11 mouse cellular contexts compared by ENCODE assay signal in genomic region chr13:51413461-51413860, GRCm38 (mm10). TPM values are rescaled to one million over a fixed set of nuclear protein-coding genes. Genes with fewer than 3 reads are reported as not detected.
DNase-seq lines count a peak whose midpoint lies in the region; ATAC-seq and TF ChIP-seq lines count a peak whose summit lies in the region.
"Had no signal": no experiment of that assay in that cellular context is flagged by ENCODE, and none has a peak within 500 bp of the region (broad histone marks: within the 10 kb centered on the region; RNA-seq: fewer than 3 reads in every experiment).

No protein-coding gene starts in this region.

- no peaks in the 10 kb centered on the region for H3K27me3 ChIP-seq in lung, embryonic 14.5 days (ENCODE audit: insufficient read depth, low read length)
- peaks cover 19% of the 10 kb centered on the region for H3K27me3 ChIP-seq in embryonic facial prominence, embryonic 10.5 days (replicated peaks; ENCODE audit: low read depth, poor library complexity, severe bottlenecking)

- H3K36me3 ChIP-seq in lung, embryonic 14.5 days (ENCODE audit: insufficient read depth) = peaks cover 44% of the 10 kb centered on the region
- H3K36me3 ChIP-seq in embryonic facial prominence, embryonic 10.5 days (replicated peaks) = peaks cover 47% of the 10 kb centered on the region
- H3K36me3 ChIP-seq: G1E had no signal

- 52% methylated on average over 3 of the region's 3 CpGs for WGBS in lung, embryonic 14.5 days
- WGBS in embryonic facial prominence, embryonic 10.5 days = 65% methylated on average over 3 of the region's 3 CpGs

- no peak for ATAC-seq in lung, embryonic 14.5 days (ENCODE audit: insufficient read depth)
- peak; percentile 27; the same call in 1 of the 2 replicates for ATAC-seq in neutrophil, adult 5-6 weeks (ENCODE audit: extremely low read depth, insufficient number of reproducible peaks, low FRiP score, poor library complexity, severe bottlenecking)

- H3K9ac ChIP-seq in lung, embryonic 14.5 days = no peak overlapping the region
- H3K9ac ChIP-seq: neural tube, embryonic 12.5 days had no signal

- peak overlapping the region; percentile 68; the same call in 1 of the 2 replicates for H3K4me2 ChIP-seq in lung, embryonic 14.5 days
- H3K4me2 ChIP-seq: neural tube, embryonic 12.5 days had no signal

- DNase-seq in embryo, embryonic 10 days (ENCODE audit: low spot score) = peak; percentile 31
- DNase-seq in embryo, embryonic 10.5 days (ENCODE audit: low spot score) = no peak
- DNase-seq in lung, embryonic 14.5 days = no peak
- DNase-seq in lung, postnatal 14 days = no peak
- no peak for DNase-seq in embryonic facial prominence, embryonic 10.5 days (ENCODE audit: low spot score)
- no peak for DNase-seq in gastrocnemius, postnatal 14 days
- DNase-seq in urinary bladder, adult 18-20 months (ENCODE audit: low spot score in 2 of 2) = no peak
- DNase-seq: cerebellum, postnatal 36 days had no signal

- TF ChIP-seq CTCF in lung, embryonic 14.5 days (IDR thresholded peaks at IDR 0.05; ENCODE audit: low read depth) = peak; percentile 63

- H3K9me3 ChIP-seq in lung, embryonic 14.5 days (ENCODE audit: low read depth, low read length) = 0 out of 2 replicates have a peak, but pooled peaks cover 4% of the 10 kb centered on the region
- peaks cover 14% of the 10 kb centered on the region for H3K9me3 ChIP-seq in embryonic facial prominence, embryonic 10.5 days
- H3K9me3 ChIP-seq: neural tube, embryonic 12.5 days had no signal

- intact Hi-C loops in gastrocnemius, postnatal 14 days (cut with DNase I; ENCODE audit: low total_unique reads) = no loop called here

- no peak overlapping the region; the same call in 1 of the 2 replicates for H3K4me3 ChIP-seq in lung, embryonic 14.5 days (ENCODE audit: low read depth, low read length)
- no peak overlapping the region for H3K4me3 ChIP-seq in embryonic facial prominence, embryonic 10.5 days
- H3K4me3 ChIP-seq: neural tube, embryonic 12.5 days had no signal

- no peak overlapping the region for H3K27ac ChIP-seq in lung, embryonic 14.5 days (ENCODE audit: low read depth)
- peak overlapping the region; percentile 89; the same call in 1 of the 2 replicates for H3K27ac ChIP-seq in embryonic facial prominence, embryonic 10.5 days (replicated peaks)
- H3K27ac ChIP-seq: neural tube, embryonic 12.5 days had no signal

- peaks cover 14% of the 10 kb centered on the region for H3K4me1 ChIP-seq in lung, embryonic 14.5 days (ENCODE audit: insufficient read depth)
- peaks cover 74% of the 10 kb centered on the region for H3K4me1 ChIP-seq in embryonic facial prominence, embryonic 10.5 days

RNA-seq across cellular contexts. Expression of gene S1pr3, which starts 5.0 kb away (rescaled TPM):
- 128 and 132 TPM in 2 replicates for polyA plus RNA-seq in lung, embryonic 14.5 days (2014; fragmentation: Nextera tagmentation; extraction: Ambion mirVana)
- polyA plus RNA-seq in embryonic facial prominence, embryonic 10.5 days (2016; fragmentation: Nextera tagmentation; extraction: Ambion mirVana) = 50.4 and 67.6 TPM in 2 replicates
- 0.47 and 0.61 TPM in 2 replicates for total RNA-seq in neutrophil, adult 5-6 weeks (2017)
- total RNA-seq in gastrocnemius, postnatal 14 days (2021) = 10 to 100 TPM in 1 of 2 experiments, 1 to 10 TPM in 1; 9.7 to 13.7 TPM
- polyA plus RNA-seq: G1E had no signal
